Mouse (Mus musculus): ENCODE measurements around the gene Nfkbie. TPM values are rescaled to one million over a fixed set of nuclear protein-coding genes. Genes with fewer than 3 reads are reported as not detected.

Nfkbie gene
- polyA plus RNA-seq (2021): 9.5 TPM

GRCm38 (mm10) chr17:45555452-45556106, at the start of gene Nfkbie:
Gene Nfkbie (plus strand): TSS chr17:45555703.
- peaks cover 3% of the 10 kb centered on the region for H3K27me3 ChIP-seq
- DNase-seq (ENCODE audit: low read depth, low spot score) (peak; percentile 80), ATAC-seq (peak; percentile 53)
- ChIA-PET CTCF (interaction anchor here (0.9 to 2.1 kb wide), 3 partner anchors 16 to 52 kb away, joined by 3 to 7 read pairs (median 3); no protein-coding TSS in a partner anchor), POLR2A (interaction anchor here (0.9 to 1.0 kb wide), 2 partner anchors 14 to 17 kb away, joined by 3 read pairs; partner anchors contain the start of gene Hsp90ab1)
- in situ Hi-C loops (cut with MboI; ENCODE audit: low pct_unique_long_range_greater_than_20kb): no loop called here
- no peak for TF ChIP-seq CTCF (IDR thresholded peaks at IDR 0.05)

GRCm38 (mm10) chr17:45505941-45506465, 49.5 kb upstream of the Nfkbie start:
- DNase-seq (ENCODE audit: low read depth, low spot score): no peak
- in situ Hi-C loops (cut with MboI; ENCODE audit: low pct_unique_long_range_greater_than_20kb): loop anchor here (5.0 kb wide), 1 partner anchor 46 kb away; no protein-coding TSS in a partner anchor
- no peak for ATAC-seq
- TF ChIP-seq CTCF (IDR thresholded peaks at IDR 0.05): no peak
- no peaks in the 10 kb centered on the region for H3K27me3 ChIP-seq
- CTCF ChIA-PET: interaction anchor here (1.0 to 2.8 kb wide), 3 partner anchors 11 to 27 kb away, joined by 3 to 10 read pairs (median 5); no protein-coding TSS in a partner anchor
- POLR2A ChIA-PET: interaction anchor here (1.6 kb wide), 1 partner anchor 43 kb away, joined by 7 read pairs; the partner anchor contains the start of gene Tmem151b

DNA sequence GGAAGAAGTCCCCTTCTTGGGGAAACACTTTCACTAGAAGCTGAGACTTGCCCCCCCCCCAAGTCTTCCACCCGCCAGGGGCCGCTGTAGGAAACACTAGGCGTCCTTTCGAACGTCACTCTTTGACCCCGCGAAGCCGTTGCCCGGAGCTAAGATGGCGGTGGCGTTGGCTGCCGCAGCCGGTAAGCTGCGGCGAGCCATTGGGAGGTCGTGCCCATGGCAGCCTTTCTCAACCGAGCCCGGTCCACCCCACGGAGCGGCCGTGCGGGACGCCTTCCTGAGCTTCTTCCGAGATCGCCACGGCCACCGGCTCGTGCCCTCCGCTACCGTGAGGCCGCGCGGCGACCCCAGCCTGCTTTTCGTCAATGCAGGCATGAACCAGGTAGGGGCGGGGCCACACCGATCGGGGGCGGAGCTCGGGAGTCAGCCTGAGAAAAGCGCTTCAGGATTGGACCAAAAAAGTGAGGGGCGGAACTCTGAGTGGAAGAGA, 48.8 kb upstream of the Nfkbie start, which contains the start of gene Aars2:
Aars2 (plus strand) TSS at position 142 of the 490 bp plus-strand sequence.
- DNase-seq (ENCODE audit: low read depth, low spot score) (peak; percentile 63), ATAC-seq (peak; percentile 76)
- POLR2A ChIA-PET: interaction anchor here (0.7 to 1.6 kb wide), 3 partner anchors 10 to 721 kb away, joined by 5 to 10 read pairs (median 7); partner anchors contain the start of gene Tmem151b
- peak; percentile 94 for TF ChIP-seq CTCF (IDR thresholded peaks at IDR 0.05)
- in situ Hi-C loops (cut with MboI; ENCODE audit: low pct_unique_long_range_greater_than_20kb): loop anchor here (5.0 kb wide), 1 partner anchor 46 kb away; no protein-coding TSS in a partner anchor
- CTCF ChIA-PET: interaction anchor here (0.8 to 2.8 kb wide), 9 partner anchors 10 to 46 kb away, joined by 3 to 10 read pairs (median 3); partner anchors contain the start of gene Tmem151b
- no peaks in the 10 kb centered on the region for H3K27me3 ChIP-seq

DNA sequence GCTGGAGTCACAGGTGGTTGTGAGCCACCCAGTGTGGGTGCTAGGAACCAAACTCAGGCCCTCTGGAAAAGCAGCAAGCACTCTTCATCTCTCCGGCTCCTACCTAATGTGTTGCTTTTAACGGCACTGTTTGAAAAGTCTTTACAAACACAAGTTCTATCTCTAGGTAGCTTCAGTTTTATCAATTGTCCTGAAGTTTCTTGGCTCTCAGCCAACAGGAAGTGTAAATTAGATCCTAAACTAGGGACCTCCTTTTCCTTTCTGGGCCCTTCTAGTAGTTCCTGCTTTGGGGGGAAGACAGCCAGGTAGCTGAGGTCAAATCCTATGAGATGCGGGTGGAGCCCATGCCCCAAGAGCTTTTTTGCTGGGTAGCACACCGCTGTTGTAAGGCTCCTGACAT, 44.6 kb upstream of the Nfkbie start:
- in situ Hi-C loops (cut with MboI; ENCODE audit: low pct_unique_long_range_greater_than_20kb): no loop called here
- no peak for ATAC-seq
- DNase-seq (ENCODE audit: low read depth, low spot score): no peak
- H3K27me3 ChIP-seq: no peaks in the 10 kb centered on the region
- POLR2A ChIA-PET: no interaction called here
- CTCF ChIA-PET: no interaction called here
- TF ChIP-seq CTCF (IDR thresholded peaks at IDR 0.05): no peak

DNA sequence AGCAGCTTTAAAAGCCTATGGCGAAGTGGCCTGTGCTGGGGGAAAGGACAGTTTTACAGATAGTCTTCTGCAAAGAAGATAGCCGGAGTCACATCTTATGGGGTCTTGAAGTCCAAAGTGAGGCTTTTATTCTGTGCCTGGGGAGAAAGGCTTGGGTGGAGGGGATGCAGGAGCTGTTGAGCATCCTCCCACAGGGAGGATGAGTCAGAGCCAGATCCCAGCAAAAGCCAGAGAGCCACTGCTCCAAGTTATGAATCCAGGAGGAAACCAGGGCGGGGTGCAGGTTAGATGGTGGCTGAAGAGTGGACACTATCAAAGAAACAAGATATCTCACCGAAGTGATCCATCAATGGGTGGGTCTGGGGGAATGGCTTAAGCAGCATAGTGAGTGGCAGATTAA, 43.7 kb upstream of the Nfkbie start:
- ChIA-PET CTCF (no interaction called here), POLR2A (interaction anchor here (0.6 kb wide), 1 partner anchor 45 kb away, joined by 4 read pairs; no protein-coding TSS in a partner anchor)
- no peak for TF ChIP-seq CTCF (IDR thresholded peaks at IDR 0.05)
- ATAC-seq (no peak), DNase-seq (ENCODE audit: low read depth, low spot score) (no peak)
- no peaks in the 10 kb centered on the region for H3K27me3 ChIP-seq
- in situ Hi-C loops (cut with MboI; ENCODE audit: low pct_unique_long_range_greater_than_20kb): no loop called here

GRCm38 (mm10) chr17:45515204-45515726, 40.2 kb upstream of the Nfkbie start:
- H3K27me3 ChIP-seq: no peaks in the 10 kb centered on the region
- ATAC-seq (no peak), DNase-seq (ENCODE audit: low read depth, low spot score) (no peak)
- no peak for TF ChIP-seq CTCF (IDR thresholded peaks at IDR 0.05)
- in situ Hi-C loops (cut with MboI; ENCODE audit: low pct_unique_long_range_greater_than_20kb): no loop called here
- ChIA-PET POLR2A (interaction anchor here (0.7 kb wide), 1 partner anchor 86 kb away, joined by 3 read pairs; no protein-coding TSS in a partner anchor), CTCF (no interaction called here)

DNA sequence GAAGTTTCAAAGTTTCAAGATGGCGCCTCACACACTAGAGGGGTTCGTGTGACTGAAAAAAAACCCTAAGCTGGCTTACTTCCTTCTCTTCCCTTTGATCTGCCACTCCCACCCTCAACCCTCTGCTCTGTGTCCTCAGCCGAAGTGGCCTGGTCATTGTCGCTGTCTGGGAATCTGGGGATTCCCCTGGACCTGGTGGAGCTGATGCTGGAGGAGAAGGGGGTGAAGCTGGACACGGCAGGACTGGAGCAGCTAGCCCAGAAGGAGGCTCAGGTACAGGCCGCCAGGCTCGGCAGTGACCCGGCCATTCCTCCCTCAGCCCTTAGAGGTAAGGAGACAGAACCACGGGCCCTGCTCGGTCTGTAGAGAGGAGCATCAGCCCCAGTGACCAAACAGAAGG, 39.7 kb upstream of the Nfkbie start:
- H3K27me3 ChIP-seq: no peaks in the 10 kb centered on the region
- DNase-seq (ENCODE audit: low read depth, low spot score): no peak
- ChIA-PET POLR2A (interaction anchor here (1.8 kb wide), 1 partner anchor 9 kb away, joined by 10 read pairs; the partner anchor contains the start of gene Aars2), CTCF (interaction anchor here (0.7 to 2.1 kb wide), 13 partner anchors 9 to 47 kb away, joined by 3 to 10 read pairs (median 4); partner anchors contain the start of genes Aars2 and Tmem151b)
- TF ChIP-seq CTCF (IDR thresholded peaks at IDR 0.05): no peak
- in situ Hi-C loops (cut with MboI; ENCODE audit: low pct_unique_long_range_greater_than_20kb): no loop called here
- ATAC-seq: no peak

GRCm38 (mm10) chr17:45516488-45516887, 39.0 kb upstream of the Nfkbie start:
- H3K27me3 ChIP-seq: no peaks in the 10 kb centered on the region
- in situ Hi-C loops (cut with MboI; ENCODE audit: low pct_unique_long_range_greater_than_20kb): no loop called here
- ChIA-PET CTCF (interaction anchor here (0.7 to 2.1 kb wide), 15 partner anchors 8 to 48 kb away, joined by 3 to 10 read pairs (median 3); partner anchors contain the start of genes Aars2 and Tmem151b), POLR2A (interaction anchor here (1.8 kb wide), 1 partner anchor 9 kb away, joined by 10 read pairs; the partner anchor contains the start of gene Aars2)
- no peak for TF ChIP-seq CTCF (IDR thresholded peaks at IDR 0.05)
- DNase-seq (ENCODE audit: low read depth, low spot score) (no peak), ATAC-seq (peak; percentile 22)

DNA sequence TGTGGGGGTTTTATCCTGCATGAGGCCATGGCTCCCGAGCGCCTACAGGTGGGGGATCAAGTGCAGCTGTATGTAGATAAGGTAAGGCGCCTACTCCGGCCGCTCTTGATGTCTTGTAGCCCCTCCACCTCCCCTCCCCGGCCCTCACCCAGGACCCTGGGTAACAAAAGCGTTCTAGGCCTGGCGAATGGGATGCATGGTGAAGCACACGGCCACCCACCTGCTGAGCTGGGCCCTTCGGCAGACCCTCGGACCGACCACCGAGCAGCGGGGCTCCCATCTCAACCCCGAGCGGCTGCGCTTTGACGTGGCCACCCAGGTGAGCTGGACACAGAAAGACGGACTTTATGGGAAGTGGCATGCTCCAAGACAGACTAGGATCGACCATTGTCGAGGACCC, 38.4 kb upstream of the Nfkbie start:
- ChIA-PET CTCF (interaction anchor here (0.9 to 2.2 kb wide), 8 partner anchors 10 to 48 kb away, joined by 3 to 10 read pairs (median 4); partner anchors contain the start of genes Aars2 and Tmem151b), POLR2A (interaction anchor here (1.8 kb wide), 1 partner anchor 10 kb away, joined by 10 read pairs; the partner anchor contains the start of gene Aars2)
- TF ChIP-seq CTCF (IDR thresholded peaks at IDR 0.05): no peak
- DNase-seq (ENCODE audit: low read depth, low spot score) (no peak), ATAC-seq (no peak)
- in situ Hi-C loops (cut with MboI; ENCODE audit: low pct_unique_long_range_greater_than_20kb): no loop called here
- H3K27me3 ChIP-seq: no peaks in the 10 kb centered on the region

Measured in Patski (cell line).